Mouse (Mus musculus) lung, postnatal 36 days (tissue): ENCODE measurements around the gene Sox14.

Experiments
- DNase-seq: peaks from one replicate; pipeline ENCODE4 v3.0.0; 2022; ENCODE audit warnings: mixed read lengths

Gene Sox14

DNA sequence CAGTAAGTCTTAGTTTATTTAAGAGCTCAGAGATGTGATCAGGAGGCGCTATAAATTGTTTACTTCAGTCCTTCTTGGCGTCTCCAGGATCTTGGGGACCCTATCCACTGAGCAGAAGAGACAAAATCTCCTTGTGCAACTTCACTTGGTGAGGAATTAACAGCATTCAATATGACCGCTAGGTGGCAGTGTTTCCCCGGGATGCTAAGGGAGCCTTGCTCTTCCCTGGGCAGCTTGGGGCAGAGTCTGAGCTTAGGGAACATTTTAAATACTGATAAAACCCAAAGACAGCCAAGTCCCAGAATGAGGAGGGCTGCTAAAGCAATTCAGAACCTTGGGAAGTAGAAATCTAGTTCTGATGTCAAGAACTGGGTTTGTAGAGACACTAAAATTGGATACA is 29.1 kb downstream of the Sox14 start:
- peak; percentile 71 for DNase-seq

DNA sequence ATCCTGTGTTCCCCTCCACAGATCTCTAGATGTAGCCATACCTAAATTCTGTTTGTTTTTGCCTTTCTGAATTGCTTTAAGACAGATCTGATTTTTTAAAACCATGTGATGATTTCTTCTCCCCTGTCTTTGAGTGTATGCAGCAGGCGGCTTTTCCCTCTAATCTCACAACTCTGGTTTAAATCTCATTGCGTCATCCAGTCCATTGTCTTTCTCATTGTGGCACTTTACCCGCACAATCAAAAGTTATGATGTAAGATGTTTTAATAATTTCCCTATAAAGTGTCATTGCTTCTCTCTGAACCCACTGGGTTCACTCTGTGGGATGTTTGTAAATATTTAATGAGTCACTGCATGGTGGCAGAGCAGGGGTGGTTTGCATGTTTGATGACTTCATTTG is 36.6 kb downstream of the Sox14 start:
- no peak for DNase-seq

DNA sequence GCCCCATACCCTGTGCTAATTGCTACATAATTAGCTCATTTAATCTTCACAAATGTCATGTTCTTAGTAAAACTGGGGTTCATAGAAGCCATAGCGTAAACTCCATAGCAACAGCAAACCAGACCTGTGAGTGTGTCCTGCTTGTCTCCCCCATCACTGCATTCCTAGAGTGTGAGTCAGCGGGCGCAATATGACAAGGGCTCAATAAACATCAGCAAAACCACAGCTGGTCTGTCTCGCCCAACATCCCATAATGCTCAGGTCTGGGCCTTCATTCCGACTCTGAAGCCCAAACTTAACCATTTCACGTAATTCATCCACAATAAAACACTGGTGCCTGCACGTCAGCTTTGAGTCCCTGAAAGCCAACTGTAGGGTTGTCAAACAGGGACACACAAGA is 37.1 kb downstream of the Sox14 start:
- DNase-seq: peak; percentile 19

DNA sequence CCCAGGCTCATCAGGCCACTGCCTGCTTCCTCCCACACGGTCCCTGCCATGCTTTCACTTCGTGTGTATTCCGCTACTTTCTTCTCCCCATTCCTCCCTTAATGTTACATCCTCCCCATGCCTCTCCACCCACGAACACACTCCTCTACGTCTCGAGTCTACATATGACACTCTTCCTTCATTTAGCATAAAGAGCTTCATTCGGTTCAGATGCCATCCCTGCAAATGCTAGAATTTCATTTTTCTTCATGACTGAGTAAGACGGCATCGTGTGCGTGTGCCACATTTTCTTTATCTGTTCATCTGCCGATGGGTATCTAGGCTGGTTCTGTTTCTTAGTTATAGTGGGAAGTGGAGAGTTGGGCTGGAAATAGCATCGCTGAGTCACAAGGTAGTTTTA is 39.3 kb downstream of the Sox14 start:
- no peak for DNase-seq

DNA sequence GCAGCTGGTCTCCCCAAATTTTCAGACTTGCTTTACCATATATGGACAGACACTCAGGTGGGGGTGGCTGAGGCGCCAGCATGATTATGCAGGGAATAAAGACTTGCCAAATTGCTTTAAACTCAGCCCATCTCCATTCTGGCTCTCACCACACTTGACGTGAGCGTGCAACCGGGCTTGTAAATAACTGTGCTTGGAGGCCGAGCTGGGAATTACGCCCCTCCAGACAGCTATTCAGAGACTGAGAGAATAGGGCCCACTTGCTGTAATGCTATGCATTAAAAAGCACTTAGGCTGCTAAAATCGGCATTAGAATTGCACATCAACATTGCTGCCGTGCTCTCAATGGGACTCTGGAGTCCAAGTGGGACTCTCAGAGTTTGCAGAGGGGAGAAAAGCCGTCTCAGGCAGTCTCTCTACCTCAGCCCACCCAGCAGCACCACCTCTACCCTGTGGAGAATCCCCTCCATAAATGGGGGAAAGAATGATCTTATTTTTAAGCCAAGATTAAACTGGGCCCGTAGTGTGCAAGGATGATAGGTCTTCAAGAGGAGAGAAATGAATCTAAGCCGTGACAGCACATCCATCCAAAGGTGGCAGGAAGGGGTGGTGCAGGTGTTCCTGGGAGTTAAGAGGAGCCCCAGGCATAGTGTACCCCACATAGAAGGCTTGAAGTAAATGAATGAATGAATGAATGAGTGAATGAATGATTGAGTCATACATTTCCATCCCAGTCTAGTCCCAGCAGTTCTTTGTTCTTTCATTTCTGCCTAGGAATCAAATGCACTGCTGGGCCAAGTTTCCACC is 40.1 kb downstream of the Sox14 start:
- no peak for DNase-seq
